Mouse (Mus musculus): ENCODE results near the gene Srprb.

DNA sequence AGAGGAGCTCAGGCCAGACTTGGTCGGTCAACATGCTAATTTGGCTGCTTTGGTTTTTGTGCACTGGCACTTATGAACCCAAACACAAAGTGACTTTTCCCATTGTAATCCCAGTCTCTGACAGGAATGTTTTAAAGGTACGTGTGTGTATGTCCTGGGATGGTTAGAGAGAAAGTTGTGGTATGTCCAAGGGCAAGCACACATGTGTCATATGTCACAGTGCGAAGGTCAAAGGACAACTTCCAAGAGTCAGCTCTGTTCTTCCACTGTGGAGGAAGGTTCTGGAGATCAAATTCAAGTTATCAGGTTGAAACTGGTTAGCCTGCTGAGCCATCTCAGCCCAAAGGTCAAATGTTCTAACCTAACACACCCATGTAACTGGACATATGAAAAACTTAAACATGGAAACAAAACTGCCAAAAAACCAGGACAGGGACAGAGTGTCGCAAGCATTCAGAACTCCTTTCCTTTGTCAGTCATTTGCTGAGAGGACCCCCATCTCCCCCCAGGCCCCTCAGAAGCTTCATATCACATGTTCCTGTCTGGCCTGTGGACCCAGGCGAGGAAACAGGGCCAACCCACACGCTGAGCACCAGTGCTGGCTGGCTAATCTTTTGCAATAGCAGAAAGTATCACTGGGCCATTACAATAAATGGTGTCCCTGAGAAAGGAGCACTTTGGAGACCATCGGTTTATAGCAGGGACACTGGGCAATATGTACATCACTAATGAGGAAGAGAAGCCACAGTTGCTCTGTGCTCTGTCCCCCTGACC, 30.5 kb upstream of the Srprb start:
- TF ChIP-seq GATA1 (IDR thresholded peaks at IDR 0.05; ENCODE audit: low read length), result no peak
- no peak for TF ChIP-seq TAL1 (IDR thresholded peaks at IDR 0.05; ENCODE audit: low read length)
